Mouse (Mus musculus) brain, embryonic 14.5 days (tissue): ENCODE results near the gene Cdca3.

Experiments
- CTCF ChIP-seq: fragments of 200-500 bp; IDR thresholded peaks from 2 replicates; pipeline ENCODE4 v1.5.1; 2012; ENCODE audit warnings: inconsistent platforms, mild to moderate bottlenecking, moderate library complexity, borderline replicate concordance; ENCODE audit not compliant: insufficient read depth, insufficient read length; ENCODE audit errors: extremely low read depth
- POLR2A ChIP-seq: fragments of 200-500 bp; IDR thresholded peaks from 2 replicates; pipeline ENCODE4 v1.6.1; 2012; ENCODE audit warnings: mild to moderate bottlenecking, inconsistent platforms, borderline replicate concordance; ENCODE audit not compliant: poor library complexity, insufficient read depth, insufficient read length, severe bottlenecking; ENCODE audit errors: extremely low read depth

GRCm38 (mm10) chr6:124861266-124861665, 31.9 kb downstream of the Cdca3 start:
- TF ChIP-seq CTCF (no peak), POLR2A (no peak)
